Mouse (Mus musculus): ENCODE measurements at regions not wholly inside any gene's neighbourhood (a gene's known extent, or its start where the extent isn't known, plus 50 kb on each side); places are given as distances from the start of the nearest gene placed in this dataset.

DNA sequence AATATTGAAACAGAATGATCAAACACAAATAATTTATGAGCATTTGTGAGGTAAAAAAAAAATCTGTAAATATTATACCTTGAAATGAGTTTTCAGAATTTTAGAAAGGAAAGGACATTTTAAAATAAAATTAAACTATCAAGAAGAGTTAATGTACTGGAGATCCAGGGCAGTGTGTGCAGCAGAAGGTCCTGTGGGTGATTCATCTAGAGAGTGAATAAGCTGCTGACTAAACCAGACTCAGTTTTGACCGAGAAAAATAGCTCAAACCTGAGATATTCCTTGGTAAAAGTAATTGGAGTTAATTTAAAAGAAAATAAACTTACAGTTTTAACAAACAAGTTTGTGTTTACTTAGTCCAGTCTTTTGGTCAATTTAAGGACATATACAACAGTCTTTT is 1118.6 kb upstream of the Celf2 start:
- no peak for DNase-seq (ENCODE audit: low spot score in 2 of 2)

DNA sequence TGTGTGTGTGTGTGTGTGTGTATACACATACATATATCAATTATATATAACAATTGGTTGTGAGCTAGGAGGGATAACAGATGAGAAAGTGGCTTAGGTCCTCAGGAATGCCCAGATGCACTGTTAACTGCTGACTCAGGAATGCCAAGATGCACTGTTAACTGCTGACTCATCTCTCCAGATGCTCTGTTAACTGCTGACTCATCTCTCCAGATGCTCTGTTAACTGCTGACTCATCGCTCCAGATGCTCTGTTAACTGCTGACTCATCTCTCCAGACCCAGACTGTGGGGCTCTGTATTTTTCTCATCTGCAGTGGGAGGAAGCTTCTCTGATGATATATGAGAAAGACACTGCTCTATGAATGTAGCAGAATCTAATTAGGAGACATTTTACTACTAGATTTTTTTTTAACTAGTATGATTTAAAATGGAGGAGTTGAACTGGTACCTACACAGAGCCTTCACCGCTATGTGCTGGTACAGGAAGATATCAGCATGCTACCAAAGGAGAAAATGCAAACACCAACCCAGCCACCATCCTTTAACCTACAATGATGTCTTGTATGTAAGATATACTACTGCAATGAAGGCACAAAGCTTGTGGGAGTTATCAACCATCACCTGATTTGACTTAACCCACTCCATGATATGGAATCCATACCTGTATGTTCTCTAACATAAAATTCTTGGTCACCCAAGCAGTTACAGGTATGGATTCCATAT is 1119.3 kb upstream of the Celf2 start:
- DNase-seq (ENCODE audit: low spot score in 2 of 2): no peak

DNA sequence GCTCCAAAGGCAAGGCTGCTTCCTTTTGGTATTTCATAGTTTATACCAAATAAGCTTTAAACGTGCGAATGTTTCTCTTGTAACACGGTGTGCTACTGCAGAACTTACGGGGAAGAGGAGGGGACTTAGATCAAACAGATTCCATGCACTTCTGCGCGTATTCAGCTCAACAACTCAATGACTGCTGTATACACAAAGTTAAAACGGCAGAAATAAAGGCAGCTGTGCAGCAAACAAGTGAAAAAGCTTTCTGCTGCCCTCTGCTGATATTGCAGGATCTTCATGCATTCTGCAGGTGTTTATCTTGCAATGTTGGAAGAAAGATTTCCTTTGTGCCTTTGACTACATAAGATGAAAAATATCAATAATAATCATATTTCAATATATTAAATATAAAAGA is 1128.7 kb upstream of the Celf2 start:
- no peak for DNase-seq (ENCODE audit: low spot score in 2 of 2)

DNA sequence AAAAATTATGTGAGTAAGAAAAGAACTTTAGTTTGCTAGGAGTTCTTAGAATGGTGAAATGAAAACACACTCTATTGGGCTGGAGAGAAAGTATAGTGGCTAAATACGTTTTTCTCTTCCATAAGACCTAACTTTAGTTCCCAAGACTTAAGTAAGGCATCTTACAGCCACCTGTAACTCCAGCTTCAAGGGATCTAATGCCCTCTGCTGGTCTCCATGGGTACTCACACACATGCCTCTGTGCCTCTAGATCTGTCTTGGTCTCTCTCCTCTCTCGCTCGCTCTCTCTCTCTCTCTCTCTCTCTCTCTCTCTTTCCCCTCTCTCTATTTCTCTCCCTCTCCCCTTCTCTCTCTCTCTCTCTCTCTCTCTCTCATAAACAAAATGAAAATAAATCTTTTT is 1129.9 kb upstream of the Celf2 start:
- no peak for DNase-seq (ENCODE audit: low spot score in 2 of 2)

GRCm38 (mm10) chr2:8645463-8645862 is 1136.1 kb upstream of the Celf2 start:
- DNase-seq (ENCODE audit: low spot score in 2 of 2): no peak

GRCm38 (mm10) chr2:8660544-8660943 is 1151.2 kb upstream of the Celf2 start:
- no peak for DNase-seq (ENCODE audit: low spot score in 2 of 2)

GRCm38 (mm10) chr2:8673751-8674378 is 1164.5 kb upstream of the Celf2 start:
- peak; percentile 17 to 64 for DNase-seq (ENCODE audit: low spot score in 2 of 2)

GRCm38 (mm10) chr2:8675537-8675936 is 1166.2 kb upstream of the Celf2 start:
- DNase-seq (ENCODE audit: low spot score in 2 of 2): no peak

DNA sequence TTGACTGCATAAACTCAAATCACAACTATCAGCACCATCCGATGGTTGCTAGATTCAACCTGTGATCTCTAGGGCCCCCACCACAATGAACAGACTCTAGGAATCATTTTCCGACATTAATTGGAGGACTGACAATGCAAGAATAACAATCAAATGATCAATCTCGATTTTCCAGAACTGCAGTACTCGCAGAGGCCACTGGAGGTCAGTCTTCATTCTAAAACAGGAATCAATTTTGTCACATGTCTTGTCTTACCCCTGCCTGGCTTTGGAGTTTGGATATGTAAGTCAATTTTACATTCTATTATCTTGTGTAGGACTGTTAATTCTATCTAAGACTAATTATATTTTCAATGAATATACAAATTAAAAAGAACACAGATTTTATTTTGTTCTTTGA is 1167.2 kb upstream of the Celf2 start:
- peak in 1 of 2 experiments; percentile 25 for DNase-seq (ENCODE audit: low spot score in 2 of 2)

GRCm38 (mm10) chr2:8690846-8691643 is 1181.7 kb upstream of the Celf2 start:
- no peak for DNase-seq (ENCODE audit: low spot score in 2 of 2)

- DNase-seq (ENCODE audit: low spot score in 2 of 2): no peak
Measured at GRCm38 (mm10) chr2:8729306-8729705, 1151.7 kb upstream of the 4930412O13Rik start.

- DNase-seq (ENCODE audit: low spot score in 2 of 2): peak in 1 of 2 experiments; percentile 29
Measured at GRCm38 (mm10) chr2:8754142-8754541, 1126.9 kb upstream of the 4930412O13Rik start.

- DNase-seq (ENCODE audit: low spot score in 2 of 2): no peak
Measured at GRCm38 (mm10) chr2:8756546-8756945, 1124.5 kb upstream of the 4930412O13Rik start.

GRCm38 (mm10) chr2:8770636-8771035 is 1110.4 kb upstream of the 4930412O13Rik start:
- no peak for DNase-seq (ENCODE audit: low spot score in 2 of 2)

DNA sequence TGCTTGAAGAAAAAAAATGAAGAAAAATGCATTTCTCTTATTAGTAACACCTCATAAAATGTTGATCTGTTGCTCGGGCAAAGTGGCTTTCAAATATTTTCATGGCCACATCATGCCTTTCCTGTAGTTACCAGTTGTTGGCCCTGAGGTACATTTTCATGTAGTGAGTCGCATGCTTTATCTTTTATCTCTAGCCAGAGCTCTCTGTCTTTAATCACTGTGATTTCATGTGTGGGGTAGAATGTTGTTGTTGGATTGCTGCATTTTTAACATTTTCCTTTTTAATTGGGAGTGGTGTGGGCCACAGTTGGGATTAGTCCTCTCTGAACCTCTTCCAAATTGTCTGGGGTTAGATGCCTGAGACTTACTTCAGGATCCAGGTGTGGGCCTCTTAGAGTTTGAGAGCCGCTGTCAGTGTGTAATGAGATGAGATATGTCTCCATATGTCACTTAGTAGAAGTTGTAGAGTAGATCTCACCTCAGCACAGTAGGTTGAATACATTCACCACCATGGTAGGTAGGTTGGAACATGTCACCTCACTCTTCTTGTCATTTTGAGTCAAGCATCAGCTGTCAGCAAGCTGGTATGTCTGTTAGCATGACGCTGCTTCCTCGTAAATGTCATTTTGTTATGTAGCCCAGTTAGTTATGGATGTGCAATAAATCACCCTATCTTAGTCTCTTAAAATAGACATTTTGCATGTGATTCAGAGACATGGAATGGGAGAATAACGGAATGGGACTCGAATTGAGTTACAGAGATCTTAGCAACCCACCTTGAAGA is 1099.7 kb upstream of the 4930412O13Rik start:
- DNase-seq (ENCODE audit: low spot score in 2 of 2): no peak

DNA sequence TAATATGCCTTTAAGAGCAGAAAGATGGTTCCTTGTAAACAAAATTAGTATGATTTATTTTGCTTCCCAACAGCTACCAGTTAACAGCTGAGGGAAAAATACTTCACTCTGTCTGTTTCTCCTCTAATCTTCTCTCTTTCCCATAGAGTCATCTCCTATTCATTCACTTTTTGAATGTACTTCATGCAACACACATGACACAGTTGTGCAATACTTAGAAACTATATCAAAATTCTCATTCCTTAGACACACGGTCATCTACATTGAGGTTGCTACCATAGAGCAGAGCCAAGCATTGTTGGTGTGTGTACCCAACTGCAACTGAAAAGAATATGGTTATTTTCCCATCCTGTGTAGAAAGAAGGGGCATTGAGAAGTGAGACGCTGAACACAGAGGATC is 1098.8 kb upstream of the 4930412O13Rik start:
- DNase-seq (ENCODE audit: low spot score in 2 of 2): no peak

GRCm38 (mm10) chr2:8802061-8802460 is 1079.0 kb upstream of the 4930412O13Rik start:
- DNase-seq (ENCODE audit: low spot score in 2 of 2): no peak

DNA sequence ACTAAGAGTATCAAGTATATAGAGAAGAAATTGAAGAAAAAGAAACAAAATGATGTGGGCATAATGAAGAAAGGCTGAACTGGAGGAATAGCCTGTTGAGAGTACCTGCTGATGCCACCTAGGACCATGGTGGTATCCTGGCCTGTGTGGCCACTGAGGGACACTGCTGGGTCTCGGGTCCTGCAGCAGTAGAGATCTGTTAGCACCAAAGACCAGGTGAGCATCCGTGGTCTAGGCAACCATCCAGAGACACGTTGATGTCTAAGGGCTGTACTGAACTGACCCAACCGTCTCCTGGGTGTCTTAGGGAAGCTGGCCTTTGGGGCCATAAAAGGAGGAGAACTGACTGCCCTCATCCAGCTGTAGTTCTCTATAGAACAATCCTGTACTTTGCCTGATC is 1071.4 kb upstream of the 4930412O13Rik start:
- DNase-seq (ENCODE audit: low spot score in 2 of 2): no peak

DNA sequence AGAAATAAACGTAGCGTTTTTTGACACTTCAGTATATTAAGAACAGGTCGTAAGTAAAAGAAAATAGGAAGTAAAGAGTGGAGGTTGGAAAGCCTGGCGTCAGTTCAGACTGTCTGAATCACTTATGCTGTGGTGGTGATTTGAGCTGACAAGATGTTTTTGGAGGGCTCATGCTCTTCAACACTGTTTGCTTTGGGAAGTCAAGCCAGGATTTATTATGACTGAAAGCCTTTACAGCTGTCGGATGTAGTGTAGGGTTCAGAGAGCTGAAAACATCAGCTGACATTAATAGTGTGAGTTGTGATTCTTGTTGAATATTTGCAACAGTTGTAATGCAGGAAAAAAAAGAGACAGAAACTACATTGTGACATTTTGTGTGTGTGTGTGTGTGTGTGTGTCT is 1062.9 kb upstream of the 4930412O13Rik start:
- DNase-seq (ENCODE audit: low spot score in 2 of 2): no peak

- DNase-seq (ENCODE audit: low spot score in 2 of 2): no peak
Measured at GRCm38 (mm10) chr2:8825406-8825805, 1055.6 kb upstream of the 4930412O13Rik start.
